Mouse (Mus musculus): ENCODE measurements around the gene Slc16a10. TPM values are rescaled to one million over a fixed set of nuclear protein-coding genes. Genes with fewer than 3 reads are reported as not detected.

Gene Slc16a10
- total and polyA plus RNA-seq, 2 experiments from 2014 or later = 1.5 to 2.5 TPM

DNA sequence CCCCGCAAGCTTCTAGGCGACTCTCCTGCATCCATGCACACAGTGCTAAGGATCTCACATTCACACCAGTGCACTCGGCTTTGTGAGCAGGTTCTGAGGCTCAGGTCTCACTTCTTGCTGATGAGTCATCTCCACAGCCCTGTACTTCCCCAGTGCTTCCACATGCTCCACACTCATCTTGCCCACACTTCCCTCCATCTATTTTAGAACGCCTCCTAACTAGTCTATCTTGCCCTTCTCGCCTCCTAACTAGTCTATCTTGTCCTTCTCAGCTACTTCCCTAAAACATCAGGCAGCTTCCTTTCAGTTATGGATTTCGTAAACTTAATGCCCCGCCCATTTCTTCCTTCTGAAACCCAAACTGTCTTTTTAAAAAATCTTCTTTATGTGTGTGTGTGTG, 13.6 kb downstream of the Slc16a10 start:
- ATAC-seq (no peak), DNase-seq (no peak)
- H3K27ac ChIP-seq (ENCODE audit: low read depth, low read length) = no peak overlapping the region
- no peak overlapping the region for H3K9ac ChIP-seq
- no peak for TF ChIP-seq CTCF (IDR thresholded peaks at IDR 0.05; ENCODE audit: low read depth)
- WGBS = 90% methylated on average over 7 of the region's 7 CpGs
- H3K4me1 ChIP-seq (ENCODE audit: insufficient read depth) = no peaks in the 10 kb centered on the region
- H3K4me3 ChIP-seq (ENCODE audit: low read depth, low read length) = no peak overlapping the region
- H3K4me2 ChIP-seq (ENCODE audit: low read depth) = no peak overlapping the region
- H3K36me3 ChIP-seq (ENCODE audit: insufficient read depth) = no peaks in the 10 kb centered on the region
- no peaks in the 10 kb centered on the region for H3K9me3 ChIP-seq (ENCODE audit: low read length)
- no peaks in the 10 kb centered on the region for H3K27me3 ChIP-seq (ENCODE audit: insufficient read depth, low read length)

DNA sequence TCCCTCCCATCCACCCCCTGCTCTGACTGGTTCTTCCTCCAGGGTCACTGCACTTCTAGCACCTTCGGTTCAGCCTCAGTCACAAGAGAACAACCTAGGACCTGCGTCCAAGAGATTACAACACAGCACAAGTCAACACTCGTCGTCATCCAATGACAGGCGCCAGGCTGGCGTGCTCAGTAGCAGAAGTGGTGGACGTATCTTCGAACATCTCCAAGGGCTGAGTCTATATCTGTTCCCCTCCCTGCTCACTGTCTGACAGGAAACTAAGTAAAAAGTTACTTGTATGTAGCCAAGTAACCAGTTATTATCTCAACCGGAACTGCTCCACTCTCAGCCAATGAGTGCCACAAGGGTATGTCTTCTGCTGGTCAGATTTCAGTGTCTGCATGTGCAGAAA, 16.9 kb downstream of the Slc16a10 start:
- H3K9me3 ChIP-seq (ENCODE audit: low read length) = no peaks in the 10 kb centered on the region
- no peak for TF ChIP-seq CTCF (IDR thresholded peaks at IDR 0.05; ENCODE audit: low read depth)

DNA sequence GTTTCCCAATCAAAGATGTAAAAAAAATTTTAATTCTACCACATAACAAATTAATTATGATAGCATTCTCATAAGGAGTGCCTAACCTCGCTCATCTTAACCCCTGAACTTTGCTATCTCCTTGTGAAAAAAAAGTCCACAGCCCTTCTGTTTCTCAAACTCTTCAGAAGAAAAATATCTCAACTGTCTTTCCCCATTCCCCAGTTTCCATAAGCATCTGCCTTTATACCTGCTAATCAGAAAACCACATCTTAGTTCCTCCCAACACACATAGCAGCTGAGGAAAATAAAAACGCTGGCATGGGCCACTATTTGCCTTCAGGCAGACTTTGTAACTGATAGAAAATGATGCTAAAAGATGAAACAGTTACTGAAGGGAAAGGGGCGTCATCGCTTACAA, 17.5 kb downstream of the Slc16a10 start:
- ATAC-seq = no peak
- 86% methylated on average over 4 of the region's 4 CpGs for WGBS
- H3K9ac ChIP-seq = no peak overlapping the region
- no peak for TF ChIP-seq CTCF (IDR thresholded peaks at IDR 0.05; ENCODE audit: low read depth)
- H3K4me3 ChIP-seq (ENCODE audit: low read depth, low read length) = no peak overlapping the region
- H3K4me1 ChIP-seq (ENCODE audit: insufficient read depth) = no peaks in the 10 kb centered on the region
- no peak overlapping the region for H3K27ac ChIP-seq (ENCODE audit: low read depth, low read length)
- H3K27me3 ChIP-seq (ENCODE audit: insufficient read depth, low read length) = no peaks in the 10 kb centered on the region
- H3K9me3 ChIP-seq (ENCODE audit: low read length) = no peaks in the 10 kb centered on the region
- H3K4me2 ChIP-seq (ENCODE audit: low read depth) = no peak overlapping the region
- DNase-seq = no peak
- H3K36me3 ChIP-seq (ENCODE audit: insufficient read depth) = no peaks in the 10 kb centered on the region

More for the DNA sequence above, 16.9 kb downstream of the Slc16a10 start:
- Histone ChIP-seq H3K4me3 (ENCODE audit: low read depth, low read length) (no peak overlapping the region), H3K9ac (no peak overlapping the region), H3K4me1 (ENCODE audit: insufficient read depth) (no peaks in the 10 kb centered on the region), H3K36me3 (ENCODE audit: insufficient read depth) (no peaks in the 10 kb centered on the region), H3K4me2 (ENCODE audit: low read depth) (no peak overlapping the region), H3K27ac (ENCODE audit: low read depth, low read length) (no peak overlapping the region), H3K27me3 (ENCODE audit: insufficient read depth, low read length) (no peaks in the 10 kb centered on the region)
- WGBS = 90% methylated on average over 9 of the region's 9 CpGs
- ATAC-seq (no peak), DNase-seq (no peak)

DNA sequence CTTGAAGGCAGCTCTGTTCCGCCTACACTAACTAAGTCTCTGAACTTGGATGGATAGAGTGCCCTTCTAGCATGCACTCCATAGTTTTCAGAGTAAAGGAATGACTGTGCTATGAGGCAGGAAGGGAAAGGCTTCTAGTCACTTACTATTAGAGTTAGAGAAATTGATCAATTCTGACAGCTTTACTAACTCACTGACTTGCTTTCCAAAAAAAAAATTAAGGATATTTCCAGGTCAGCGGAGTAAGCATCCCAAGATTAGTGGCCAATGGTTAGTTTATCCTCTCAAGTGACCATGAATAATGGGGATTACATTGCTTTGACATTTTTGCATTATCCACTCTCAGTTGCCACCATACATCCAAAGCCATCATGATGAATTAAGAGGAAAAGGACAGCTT, 18.0 kb downstream of the Slc16a10 start:
- H3K9ac ChIP-seq = no peak overlapping the region
- no peak overlapping the region for H3K4me3 ChIP-seq (ENCODE audit: low read depth, low read length)
- H3K27me3 ChIP-seq (ENCODE audit: insufficient read depth, low read length) = no peaks in the 10 kb centered on the region
- H3K36me3 ChIP-seq (ENCODE audit: insufficient read depth) = no peaks in the 10 kb centered on the region
- H3K4me2 ChIP-seq (ENCODE audit: low read depth) = no peak overlapping the region
- H3K4me1 ChIP-seq (ENCODE audit: insufficient read depth) = no peaks in the 10 kb centered on the region
- no peaks in the 10 kb centered on the region for H3K9me3 ChIP-seq (ENCODE audit: low read length)
- 71% methylated on average over 2 of the region's 2 CpGs for WGBS
- ATAC-seq (no peak), DNase-seq (no peak)
- no peak overlapping the region for H3K27ac ChIP-seq (ENCODE audit: low read depth, low read length)
- no peak for TF ChIP-seq CTCF (IDR thresholded peaks at IDR 0.05; ENCODE audit: low read depth)

DNA sequence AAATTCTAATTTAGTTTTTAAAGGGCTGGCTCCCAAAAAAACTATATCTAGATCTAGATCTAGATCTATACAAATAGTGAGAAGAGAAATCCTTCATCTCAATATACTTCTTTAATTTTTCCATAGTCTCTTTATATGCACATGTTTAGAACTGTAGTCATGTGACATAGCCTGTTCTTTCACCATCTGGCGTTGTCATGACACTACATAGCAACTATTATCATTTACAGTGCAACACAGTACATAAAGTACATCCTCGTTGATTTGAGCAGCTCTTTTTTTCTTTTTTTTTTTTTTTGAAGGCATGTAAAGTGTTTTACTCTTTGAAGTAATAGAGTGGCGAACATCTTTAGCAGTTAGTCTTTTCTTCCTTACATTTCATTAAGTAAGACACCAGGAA, 22.6 kb downstream of the Slc16a10 start:
- H3K9me3 ChIP-seq (ENCODE audit: low read length) = no peaks in the 10 kb centered on the region
- DNase-seq (no peak), ATAC-seq (no peak)
- H3K27me3 ChIP-seq (ENCODE audit: insufficient read depth, low read length) = no peaks in the 10 kb centered on the region
- H3K4me1 ChIP-seq (ENCODE audit: insufficient read depth) = no peaks in the 10 kb centered on the region
- no peak overlapping the region for H3K9ac ChIP-seq
- H3K4me3 ChIP-seq (ENCODE audit: low read depth, low read length) = no peak overlapping the region
- 68% methylated on average over 3 of the region's 3 CpGs for WGBS
- no peaks in the 10 kb centered on the region for H3K36me3 ChIP-seq (ENCODE audit: insufficient read depth)
- no peak overlapping the region for H3K27ac ChIP-seq (ENCODE audit: low read depth, low read length)
- TF ChIP-seq CTCF (IDR thresholded peaks at IDR 0.05; ENCODE audit: low read depth) = no peak
- H3K4me2 ChIP-seq (ENCODE audit: low read depth) = no peak overlapping the region

DNA sequence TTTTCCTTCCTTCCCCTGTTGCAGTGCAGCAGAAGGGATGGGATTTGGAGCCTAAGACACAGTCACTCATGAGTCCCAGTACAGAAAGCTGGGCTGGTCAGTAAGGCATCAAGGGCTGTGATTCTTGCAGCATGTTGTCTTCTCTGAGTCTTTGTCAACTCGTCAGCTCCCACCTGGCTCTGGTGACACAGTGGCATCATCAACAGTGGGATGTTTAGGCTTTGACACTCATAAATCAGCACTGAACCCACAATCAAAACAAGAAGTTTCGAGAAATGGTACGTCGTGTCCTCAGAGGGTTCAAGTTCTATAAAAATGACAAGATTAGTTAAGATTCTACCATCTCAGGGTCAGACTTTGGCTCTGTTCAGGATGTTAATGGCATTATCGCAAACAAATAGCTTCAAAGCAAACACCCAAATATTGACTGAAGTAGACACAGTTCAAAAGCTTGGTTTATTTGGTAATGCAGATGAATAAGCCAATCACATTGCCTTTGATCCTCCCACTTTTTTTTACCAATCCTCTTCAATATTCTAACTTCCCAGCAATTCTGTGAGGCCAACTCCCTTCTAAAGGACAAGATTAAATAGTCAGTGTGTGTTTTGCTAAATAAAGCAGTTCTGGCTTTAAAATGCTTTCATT, 23.2 kb downstream of the Slc16a10 start:
- DNase-seq = no peak
- H3K27ac ChIP-seq (ENCODE audit: low read depth, low read length) = no peak overlapping the region
- H3K36me3 ChIP-seq (ENCODE audit: insufficient read depth) = no peaks in the 10 kb centered on the region
- H3K27me3 ChIP-seq (ENCODE audit: insufficient read depth, low read length) = no peaks in the 10 kb centered on the region
- no peak for TF ChIP-seq CTCF (IDR thresholded peaks at IDR 0.05; ENCODE audit: low read depth)
- 92% methylated on average over 5 of the region's 5 CpGs for WGBS
- H3K4me3 ChIP-seq (ENCODE audit: low read depth, low read length) = no peak overlapping the region
- H3K9me3 ChIP-seq (ENCODE audit: low read length) = no peaks in the 10 kb centered on the region
- H3K9ac ChIP-seq = no peak overlapping the region
- no peaks in the 10 kb centered on the region for H3K4me1 ChIP-seq (ENCODE audit: insufficient read depth)
- no peak overlapping the region for H3K4me2 ChIP-seq (ENCODE audit: low read depth)
- no peak for ATAC-seq

DNA sequence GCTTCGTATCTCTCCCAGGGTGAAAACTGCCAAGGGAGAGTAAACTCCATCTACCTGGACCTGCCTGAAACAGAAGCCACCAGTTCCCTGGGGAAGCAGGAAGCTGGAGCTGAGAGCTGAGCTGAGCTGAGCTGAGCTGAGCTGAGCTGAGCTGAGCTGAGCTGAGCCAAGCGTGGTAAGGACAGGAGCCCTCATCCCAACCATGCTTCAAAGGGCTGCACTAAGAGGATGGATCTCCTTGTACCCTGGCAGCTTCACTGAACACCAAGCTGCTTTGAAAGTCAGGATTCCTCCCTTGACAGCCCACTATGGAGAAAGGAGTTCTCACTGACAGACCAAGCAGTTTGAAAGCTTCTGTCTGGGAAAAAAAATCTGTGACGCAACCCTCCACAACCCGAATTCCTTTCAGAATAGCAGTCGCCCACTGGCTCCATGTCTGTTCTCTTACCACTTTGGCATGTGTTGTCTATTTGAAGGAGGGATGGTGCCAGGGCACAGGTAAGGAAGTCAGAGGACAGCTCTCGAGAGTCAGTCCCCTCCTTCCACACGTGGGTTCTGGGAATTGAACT, 28.5 kb downstream of the Slc16a10 start:
- no peak for ATAC-seq
- Histone ChIP-seq H3K9ac (no peak overlapping the region), H3K4me1 (ENCODE audit: insufficient read depth) (no peaks in the 10 kb centered on the region), H3K36me3 (ENCODE audit: insufficient read depth) (no peaks in the 10 kb centered on the region), H3K4me2 (ENCODE audit: low read depth) (no peak overlapping the region), H3K27me3 (ENCODE audit: insufficient read depth, low read length) (no peaks in the 10 kb centered on the region), H3K9me3 (ENCODE audit: low read length) (no peaks in the 10 kb centered on the region), H3K4me3 (ENCODE audit: low read depth, low read length) (no peak overlapping the region), H3K27ac (ENCODE audit: low read depth, low read length) (no peak overlapping the region)
- DNase-seq = no peak
- WGBS = 87% methylated on average over 7 of the region's 7 CpGs
- no peak for TF ChIP-seq CTCF (IDR thresholded peaks at IDR 0.05; ENCODE audit: low read depth)

Data from forebrain, postnatal 0 days (tissue).